Mouse (Mus musculus): Measurements from ENCODE around the gene Ly6g6e. TPM values are rescaled to one million over a fixed set of nuclear protein-coding genes. Genes with fewer than 3 reads are reported as not detected.

The Ly6g6e gene
- total and polyA plus RNA-seq, 3 experiments = 0.23 TPM; not detected in 2

GRCm38 (mm10) chr17:35092403-35093198, 15.9 kb downstream of the Ly6g6e start:
- no peak overlapping the region for H3K27ac ChIP-seq (ENCODE audit: control insufficient read depth, low read depth, low read length)
- no peaks in the 10 kb centered on the region for H3K27me3 ChIP-seq (ENCODE audit: control insufficient read depth in 1 of 2, insufficient read depth in 2 of 2, low read length in 2 of 2)
- no peaks in the 10 kb centered on the region for H3K9me3 ChIP-seq (replicated peaks; ENCODE audit: insufficient read depth, low read length)
- H3K4me3 ChIP-seq (ENCODE audit: control insufficient read depth in 1 of 2, insufficient read depth in 1 of 2, low read depth in 2 of 2, low read length in 2 of 2) = no peak overlapping the region
- no peak overlapping the region for H3K9ac ChIP-seq (ENCODE audit: control insufficient read depth, low read depth, low read length, poor library complexity, severe bottlenecking)
- peaks cover 2 to 14% of the 10 kb centered on the region in 2 experiments; a peak in 3 of 4 replicates for H3K4me1 ChIP-seq (ENCODE audit: control insufficient read depth in 1 of 2, insufficient read depth in 2 of 2, low read length in 2 of 2)
- H3K36me3 ChIP-seq (ENCODE audit: control insufficient read depth in 1 of 2, insufficient read depth in 2 of 2, low read length in 2 of 2) = peaks cover 0 to 2% of the 10 kb centered on the region in 2 experiments; a peak in 1 of 4 replicates
- H3K79me2 ChIP-seq (ENCODE audit: control insufficient read depth, insufficient read depth, low read length, poor library complexity) = peaks cover 18% of the 10 kb centered on the region
- no peak for TF ChIP-seq GABPA (IDR thresholded peaks at IDR 0.05; ENCODE audit: low read depth, low read length)
- TF ChIP-seq ELF1 (IDR thresholded peaks at IDR 0.05; ENCODE audit: low read depth, low read length) = no peak
- TF ChIP-seq POLR2AphosphoS5 (IDR thresholded peaks at IDR 0.05; ENCODE audit: borderline replicate concordance, low read depth, low read length) = no peak
- no peak for TF ChIP-seq MXI1 (IDR thresholded peaks at IDR 0.05; ENCODE audit: low read depth, low read length)
- no peak for TF ChIP-seq CTCF (IDR thresholded peaks at IDR 0.05 in 2 of 3, conservative IDR thresholded peaks at IDR 0.05 in 1 of 3; ENCODE audit: control insufficient read depth in 1 of 3, insufficient read depth in 1 of 3, low read depth in 2 of 3, low read length in 3 of 3, poor library complexity in 1 of 3, severe bottlenecking in 1 of 3)
- TF ChIP-seq BHLHE40 (IDR thresholded peaks at IDR 0.05; ENCODE audit: borderline replicate concordance, low read depth, low read length) = no peak
- no peak for DNase-seq (ENCODE audit: low read depth, low spot score)

GRCm38 (mm10) chr17:35094475-35095365, 18.0 kb downstream of the Ly6g6e start:
- Histone ChIP-seq H3K9ac (ENCODE audit: control insufficient read depth, low read depth, low read length, poor library complexity, severe bottlenecking) (no peak overlapping the region), H3K36me3 (ENCODE audit: control insufficient read depth in 1 of 2, insufficient read depth in 2 of 2, low read length in 2 of 2) (peaks cover 0 to 2% of the 10 kb centered on the region in 2 experiments; a peak in 3 of 4 replicates), H3K4me3 (ENCODE audit: control insufficient read depth in 1 of 2, insufficient read depth in 1 of 2, low read depth in 2 of 2, low read length in 2 of 2) (no peak overlapping the region), H3K4me1 (ENCODE audit: control insufficient read depth in 1 of 2, insufficient read depth in 2 of 2, low read length in 2 of 2) (peaks cover 2 to 10% of the 10 kb centered on the region in 2 experiments; a peak in 3 of 4 replicates), H3K27me3 (ENCODE audit: control insufficient read depth in 1 of 2, insufficient read depth in 2 of 2, low read length in 2 of 2) (no peaks in the 10 kb centered on the region), H3K9me3 (replicated peaks; ENCODE audit: insufficient read depth, low read length) (no peaks in the 10 kb centered on the region), H3K79me2 (ENCODE audit: control insufficient read depth, insufficient read depth, low read length, poor library complexity) (peaks cover 14% of the 10 kb centered on the region), H3K27ac (ENCODE audit: control insufficient read depth, low read depth, low read length) (no peak overlapping the region)
- no peak for TF ChIP-seq EP300 (IDR thresholded peaks at IDR 0.05; ENCODE audit: low read depth in 1 of 2, low read length in 2 of 2)
- TF ChIP-seq MAFK (IDR thresholded peaks at IDR 0.05; ENCODE audit: borderline replicate concordance, low read depth, low read length) = no peak
- no peak for TF ChIP-seq E2F4 (IDR thresholded peaks at IDR 0.05; ENCODE audit: borderline replicate concordance, low read depth, low read length)
- TF ChIP-seq TAL1 (IDR thresholded peaks at IDR 0.05; ENCODE audit: low read length) = no peak
- TF ChIP-seq UBTF (IDR thresholded peaks at IDR 0.05; ENCODE audit: borderline replicate concordance, insufficient read depth, low read depth, low read length) = no peak
- TF ChIP-seq CHD1 (IDR thresholded peaks at IDR 0.05; ENCODE audit: low read depth, low read length) = no peak
- TF ChIP-seq ZKSCAN1 (IDR thresholded peaks at IDR 0.05; ENCODE audit: low read depth, low read length) = no peak
- no peak for TF ChIP-seq ZC3H11A (IDR thresholded peaks at IDR 0.05; ENCODE audit: low read depth, low read length)
- no peak for TF ChIP-seq POLR2AphosphoS2 (IDR thresholded peaks at IDR 0.05; ENCODE audit: low read length)
- no peak for TF ChIP-seq MEF2A (IDR thresholded peaks at IDR 0.05; ENCODE audit: extremely low read depth, insufficient replicate concordance, low read depth, low read length, poor library complexity, severe bottlenecking)
- no peak for TF ChIP-seq HCFC1 (IDR thresholded peaks at IDR 0.05; ENCODE audit: low read depth, low read length)
- no peak for TF ChIP-seq POLR2A (IDR thresholded peaks at IDR 0.05; ENCODE audit: control insufficient read depth in 1 of 2, insufficient read depth in 1 of 2, low read depth in 1 of 2, low read length in 2 of 2, poor library complexity in 1 of 2)
- TF ChIP-seq NRF1 (IDR thresholded peaks at IDR 0.05; ENCODE audit: insufficient read depth, low read depth, low read length, poor library complexity, severe bottlenecking) = no peak
- no peak for TF ChIP-seq KAT2A (conservative IDR thresholded peaks at IDR 0.05; ENCODE audit: low read depth, low read length)
- TF ChIP-seq MAX (IDR thresholded peaks at IDR 0.05; ENCODE audit: low read length) = no peak
- TF ChIP-seq RCOR1 (IDR thresholded peaks at IDR 0.05; ENCODE audit: low read depth, low read length) = no peak
- no peak for TF ChIP-seq ELF1 (IDR thresholded peaks at IDR 0.05; ENCODE audit: low read depth, low read length)
- TF ChIP-seq MXI1 (IDR thresholded peaks at IDR 0.05; ENCODE audit: low read depth, low read length) = no peak
- DNase-seq (ENCODE audit: low read depth, low spot score) = no peak
